Mouse (Mus musculus): ENCODE results near the gene Exd1. TPM values are rescaled to one million over a fixed set of nuclear protein-coding genes. Genes with fewer than 3 reads are reported as not detected.

Exd1 gene
- under 1 TPM; 0.48 to 0.67 TPM for total RNA-seq (2021)
- long read RNA-seq, experiment 1: 0 reads
- long read RNA-seq, experiment 2, partial matches to known transcripts: 2 of 2 reads
- long read RNA-seq, experiment 2, other reads (novel, unspliced or antisense): 0 of 2 reads

DNA sequence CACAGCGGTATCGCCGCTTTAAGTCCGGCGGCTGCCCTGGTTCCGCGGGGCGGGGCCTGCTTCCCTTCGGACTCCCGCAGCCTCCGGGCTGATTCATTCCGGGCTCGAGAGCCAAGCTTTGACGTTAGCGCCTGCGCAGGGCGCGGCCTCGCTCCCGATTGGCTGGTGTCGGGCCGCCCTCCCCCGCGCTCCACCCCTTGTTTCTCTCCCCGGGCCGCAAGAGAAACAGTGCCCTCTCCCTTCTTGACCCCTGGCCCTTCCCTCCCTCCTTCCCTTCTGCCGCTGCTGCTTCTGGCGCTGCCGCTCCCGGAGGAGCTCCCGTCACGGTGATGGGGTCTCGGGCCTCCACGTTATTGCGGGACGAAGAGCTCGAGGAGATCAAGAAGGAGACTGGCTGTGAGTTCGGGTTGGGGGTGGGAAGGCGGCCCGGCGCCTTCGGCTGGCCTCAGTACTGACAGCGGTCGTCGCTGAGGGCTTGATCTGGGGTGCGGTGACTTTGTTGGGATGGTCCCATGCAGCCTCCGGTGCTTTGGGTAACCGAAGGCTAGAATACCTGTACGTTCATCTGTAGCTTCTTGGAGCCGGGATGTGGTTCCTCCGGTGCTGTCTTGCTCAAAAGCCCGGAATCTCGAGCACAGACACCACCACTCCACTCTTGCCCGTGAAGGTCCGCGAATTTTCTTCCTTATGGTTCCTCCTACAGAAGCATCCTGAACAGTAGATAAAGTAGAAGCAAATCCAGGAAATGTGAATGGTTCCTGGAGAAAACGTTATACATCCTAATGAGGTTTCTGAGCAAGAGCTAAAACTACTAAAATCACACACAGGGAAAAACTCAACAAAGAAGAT is at the start of gene Exd1, which contains the start of gene Chp1:
Exd1 (minus strand) TSS at position 106 of the 849 bp plus-strand sequence.
Chp1 (plus strand) TSS at position 176 of the 849 bp plus-strand sequence.
- DNase-seq: peak; percentile 97 to 99
- intact Hi-C loops (cut with DNase I): loop anchor here (5.0 kb wide), 3 partner anchors 45 to 125 kb away; partner anchors contain the start of gene Ino80

DNA sequence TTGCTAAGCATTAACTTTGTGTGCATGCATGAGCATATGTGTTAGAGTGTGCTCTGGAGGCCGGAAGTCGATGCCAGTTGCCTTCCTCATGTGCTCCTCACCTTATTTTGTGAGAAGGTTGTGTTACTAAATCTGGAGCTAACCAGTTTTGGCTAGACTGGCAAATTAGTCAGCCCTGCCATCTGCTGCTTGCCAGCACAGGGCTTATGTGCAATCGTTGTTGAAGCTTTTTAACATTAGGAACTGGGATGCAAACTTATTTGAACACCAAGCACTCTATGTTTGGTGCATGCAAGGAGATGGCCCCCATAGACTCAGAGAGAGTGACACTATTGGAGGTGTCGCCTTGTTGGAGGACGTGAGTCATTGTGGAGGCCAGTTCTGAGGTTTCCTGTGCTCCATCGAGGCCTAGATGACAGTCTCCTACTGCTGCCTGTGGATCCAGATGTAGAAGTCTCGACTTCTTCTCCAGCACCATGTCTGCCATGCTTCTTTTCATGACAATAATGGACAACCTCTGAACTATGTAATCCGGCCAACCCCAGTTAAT is 49.4 kb upstream of the Exd1 start:
- no peak for DNase-seq
- intact Hi-C loops (cut with DNase I): no loop called here

DNA sequence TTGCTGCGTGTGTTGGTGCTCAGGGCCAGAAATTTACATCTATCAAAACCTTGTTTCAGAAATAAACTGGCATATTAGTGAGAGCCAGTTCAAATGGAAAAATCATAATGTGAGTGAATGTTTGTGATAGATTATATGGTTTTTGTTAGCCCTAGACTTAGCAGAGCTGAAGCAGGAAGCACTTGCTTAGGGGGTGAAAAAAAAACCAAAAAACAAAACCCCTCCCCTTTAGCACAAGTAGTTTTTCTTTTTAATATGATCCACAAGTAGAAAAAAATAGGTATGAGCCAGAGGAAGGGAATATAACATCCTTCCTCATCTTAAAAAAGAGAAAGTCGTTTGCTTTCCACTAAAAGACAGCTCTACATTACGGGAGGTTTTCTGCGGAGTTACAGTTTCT is 47.9 kb upstream of the Exd1 start:
- intact Hi-C loops (cut with DNase I): no loop called here
- no peak for DNase-seq

DNA sequence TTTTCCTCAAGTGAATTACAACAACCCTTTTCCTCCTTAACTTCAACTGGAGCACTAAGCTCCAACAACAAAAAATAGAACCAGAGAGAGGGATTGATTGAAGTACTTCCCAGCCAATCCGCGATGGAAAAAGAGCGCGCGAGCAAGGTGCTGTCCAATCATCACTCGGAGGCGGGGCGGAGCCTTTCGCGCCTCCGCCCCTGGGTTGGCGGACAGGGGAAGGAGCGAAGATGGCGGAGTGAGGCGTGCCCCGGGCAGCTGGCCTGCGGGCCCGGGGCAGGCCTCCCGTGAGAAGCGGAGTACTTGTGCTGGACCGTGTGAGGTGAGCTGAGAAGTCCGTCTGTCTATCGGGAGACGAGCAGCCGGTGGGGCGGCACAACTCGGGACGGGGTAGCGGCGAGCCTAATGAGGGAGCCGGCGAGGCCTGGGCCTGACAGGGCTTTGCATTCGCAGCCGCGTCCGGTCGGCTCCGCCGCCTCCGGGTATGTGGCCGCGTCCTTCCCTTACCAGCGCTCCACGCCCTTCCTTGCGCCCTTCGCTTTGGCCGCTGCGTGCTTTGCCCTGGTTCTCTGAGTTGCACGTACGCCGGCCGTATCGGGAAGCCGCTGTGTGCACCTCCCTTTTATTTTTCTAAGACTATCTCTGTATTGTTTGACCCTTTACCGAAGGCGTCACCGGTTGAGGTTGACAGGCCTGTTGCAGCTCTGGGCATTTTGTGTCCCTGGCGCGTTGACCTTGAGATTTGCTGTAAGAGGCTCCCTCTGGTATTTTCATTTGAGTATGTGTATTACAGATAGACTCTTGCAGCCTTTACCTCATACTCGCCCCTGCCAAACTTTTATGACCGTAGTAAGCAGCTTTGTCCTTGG is 46.9 kb upstream of the Exd1 start:
- intact Hi-C loops (cut with DNase I): loop anchor here (5.0 kb wide), 1 partner anchor 47 kb away; the partner anchor contains the start of genes Chp1 and Exd1
- peak; percentile 90 to 97 for DNase-seq

DNA sequence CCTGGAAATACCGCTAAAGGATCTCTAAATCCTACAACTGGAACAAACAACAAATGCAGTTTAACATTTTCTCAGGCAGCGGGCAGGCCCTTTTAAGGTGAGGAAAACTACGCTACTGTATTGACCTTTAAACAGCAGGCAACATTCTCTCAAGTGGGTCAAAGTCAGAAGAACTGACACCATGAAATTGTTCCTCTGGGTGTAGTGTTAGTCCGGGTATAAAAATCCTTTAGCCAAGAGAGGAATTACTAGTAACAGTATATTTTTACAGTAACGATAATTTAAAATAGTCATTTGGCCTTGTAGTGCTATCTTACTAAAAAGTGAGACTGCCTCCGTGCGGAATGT is 46.3 kb upstream of the Exd1 start:
- no peak for DNase-seq
- intact Hi-C loops (cut with DNase I): loop anchor here (5.0 kb wide), 1 partner anchor 46 kb away; the partner anchor contains the start of genes Chp1 and Exd1

DNA sequence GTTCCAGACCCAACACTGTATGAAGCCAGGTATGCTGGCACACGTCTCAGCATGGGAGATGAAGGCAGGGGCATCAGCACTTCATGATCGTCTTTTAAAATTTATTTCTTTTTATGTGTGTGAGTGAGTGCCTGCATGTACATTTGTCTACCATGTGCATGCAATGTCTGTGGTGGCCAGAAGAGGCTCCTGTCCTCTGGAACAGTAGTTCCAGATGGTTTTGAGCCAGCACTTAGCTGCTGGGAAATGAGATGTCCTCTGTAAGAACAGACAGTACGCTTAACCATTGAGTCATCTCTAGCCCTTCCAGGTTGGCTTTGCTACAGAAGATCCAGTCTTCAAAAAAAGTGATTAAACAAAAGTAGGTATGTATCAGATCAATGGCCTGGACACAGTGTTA is 43.8 kb upstream of the Exd1 start:
- no peak for DNase-seq
- intact Hi-C loops (cut with DNase I): loop anchor here (5.0 kb wide), 1 partner anchor 44 kb away; the partner anchor contains the start of genes Chp1 and Exd1

DNA sequence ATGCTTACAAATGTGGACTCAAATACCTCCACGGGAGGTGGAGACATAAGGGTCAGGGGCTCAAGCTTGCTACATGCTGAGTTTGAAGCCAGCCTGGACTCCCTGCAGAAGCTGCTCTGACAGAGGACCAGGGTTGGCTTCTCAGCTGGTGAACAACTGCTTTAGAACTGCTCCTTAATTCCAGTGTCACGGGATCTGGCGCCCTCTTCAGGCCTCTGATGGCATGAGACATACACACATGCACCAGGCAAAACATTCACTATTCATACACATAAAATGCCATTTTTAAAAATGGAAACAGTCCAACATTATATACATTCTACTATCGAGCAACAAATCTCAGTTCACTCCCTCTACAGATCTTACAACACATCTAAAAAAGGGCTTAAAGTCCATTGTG is 40.0 kb upstream of the Exd1 start:
- DNase-seq: peak; percentile 34 to 52
- intact Hi-C loops (cut with DNase I): no loop called here

DNA sequence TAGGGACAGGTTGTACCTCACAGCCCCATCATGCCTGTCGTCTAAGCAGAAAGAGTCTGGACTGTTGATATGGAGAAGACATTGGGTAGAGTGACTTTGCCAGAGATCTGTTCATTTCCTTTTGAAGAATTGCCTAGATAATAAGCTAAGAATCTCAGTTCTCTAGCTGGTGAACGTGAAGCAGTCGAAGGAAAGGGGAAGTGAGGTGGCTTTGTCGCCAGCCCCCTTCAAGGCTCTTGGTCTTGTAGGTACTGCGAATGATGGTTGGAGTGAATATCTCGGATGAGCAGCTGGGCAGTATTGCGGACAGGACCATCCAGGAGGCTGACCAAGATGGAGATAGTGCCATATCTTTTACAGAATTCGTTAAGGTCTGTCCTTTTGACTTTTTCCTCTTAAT is 36.9 kb upstream of the Exd1 start:
- intact Hi-C loops (cut with DNase I): no loop called here
- DNase-seq: no peak

DNA sequence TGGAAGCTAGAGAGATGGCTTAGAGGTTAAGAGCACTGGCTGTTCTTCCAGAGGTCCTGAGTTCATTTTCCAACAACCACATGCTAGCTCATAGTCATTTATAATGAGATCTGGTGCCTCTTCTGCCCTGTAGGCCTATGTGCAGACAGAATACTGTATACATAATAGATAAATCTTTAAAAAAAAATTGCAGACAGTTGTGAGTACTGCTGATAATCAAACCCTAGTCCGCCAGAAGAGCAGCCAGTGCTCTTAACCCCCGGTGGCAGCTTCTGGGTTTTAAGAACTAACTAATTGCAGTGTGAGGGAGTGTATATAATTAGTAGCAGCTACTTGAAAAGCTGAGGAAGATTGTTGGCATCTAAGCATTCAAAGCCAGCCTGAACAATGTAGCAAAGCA is 36.0 kb upstream of the Exd1 start:
- DNase-seq: no peak
- intact Hi-C loops (cut with DNase I): no loop called here

DNA sequence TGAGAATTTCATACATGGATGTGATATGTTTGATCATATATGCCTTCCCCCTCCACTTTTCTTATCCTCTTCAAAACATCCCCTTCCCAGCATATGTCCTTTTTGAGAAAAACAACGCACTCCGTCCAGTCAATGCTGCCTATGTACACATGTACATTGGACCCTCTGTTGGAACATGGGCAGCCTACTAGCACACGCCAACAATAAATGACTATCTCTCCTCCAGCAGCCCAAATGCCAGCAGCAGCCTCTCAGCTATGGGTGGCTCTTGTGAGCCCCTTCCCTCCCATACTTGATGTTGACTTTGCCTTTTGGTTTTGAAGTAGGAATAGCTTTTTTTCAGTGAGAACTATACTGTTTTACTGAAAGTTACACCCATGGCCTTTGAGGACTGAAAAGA is 34.1 kb upstream of the Exd1 start:
- no peak for DNase-seq
- intact Hi-C loops (cut with DNase I): no loop called here

DNA sequence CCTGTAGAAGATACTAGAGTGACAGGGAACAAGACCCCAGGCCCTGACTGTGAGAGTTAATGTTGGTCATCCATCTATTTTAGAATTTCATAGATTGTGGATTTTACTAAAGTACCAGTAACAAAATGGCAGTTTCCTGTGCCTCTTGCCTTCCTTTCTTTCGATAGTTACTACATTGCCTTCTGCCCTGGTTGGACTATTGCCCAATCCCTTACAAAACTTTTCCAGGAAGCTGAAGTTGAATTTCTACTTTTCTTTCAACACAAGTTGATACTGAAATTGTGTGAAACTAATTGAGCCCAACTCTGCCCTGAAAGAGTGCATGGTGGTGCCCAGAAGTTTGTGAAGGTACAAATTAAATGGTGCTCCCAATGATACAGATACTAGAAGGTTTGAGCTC is 25.0 kb upstream of the Exd1 start:
- DNase-seq: no peak
- intact Hi-C loops (cut with DNase I): no loop called here

DNA sequence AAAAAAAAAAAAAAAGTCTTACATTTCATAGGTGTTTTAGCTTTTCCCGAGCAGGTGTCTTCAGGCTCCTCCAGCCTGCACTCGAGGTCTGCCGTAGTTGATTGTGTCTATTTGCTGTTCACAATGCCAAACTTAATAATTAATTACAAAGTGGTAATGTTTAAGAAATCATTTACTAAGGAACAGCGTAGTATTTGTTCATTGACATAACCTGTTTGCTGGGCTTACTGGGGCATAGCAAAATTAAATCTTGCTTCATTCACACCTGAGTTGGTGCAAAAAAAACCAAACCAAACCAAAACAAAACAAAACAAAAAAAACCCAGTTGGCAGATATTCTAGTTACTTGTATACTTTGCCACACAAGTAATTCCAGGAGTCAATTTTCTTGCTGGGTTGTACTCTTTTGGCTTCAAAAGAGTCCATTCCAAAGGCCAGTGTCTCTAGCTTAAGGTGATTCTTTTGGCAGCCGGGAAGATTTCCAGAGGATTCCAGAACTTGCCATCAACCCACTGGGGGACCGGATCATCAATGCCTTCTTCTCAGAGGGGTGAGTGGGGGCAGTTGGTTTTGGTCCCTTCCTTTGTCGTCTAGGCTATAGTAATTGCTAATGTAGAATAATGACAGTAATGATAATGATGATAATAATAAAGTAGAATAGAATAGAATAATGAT is 18.9 kb upstream of the Exd1 start:
- intact Hi-C loops (cut with DNase I): no loop called here

DNA sequence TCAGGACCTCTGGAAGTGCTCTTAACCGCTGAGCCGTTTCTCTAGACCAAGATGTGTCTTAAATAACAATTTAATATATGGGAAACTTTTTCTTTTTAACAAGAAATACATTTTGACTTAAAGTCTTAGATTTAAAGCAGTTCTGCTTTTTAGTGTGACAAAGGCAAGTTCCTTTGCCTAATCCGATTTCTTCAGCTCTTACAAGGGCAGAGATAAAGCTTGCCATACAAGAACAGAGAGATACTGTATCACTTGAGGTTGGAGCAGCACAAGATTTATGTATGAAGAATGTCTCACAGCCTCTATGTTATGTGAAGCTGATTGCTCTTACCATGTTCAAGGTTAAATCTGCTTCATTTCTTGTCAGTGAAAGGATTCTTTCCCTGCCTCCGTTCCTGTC is 17.9 kb upstream of the Exd1 start:
- DNase-seq: no peak
- intact Hi-C loops (cut with DNase I): no loop called here

More for the DNA sequence above, 18.9 kb upstream of the Exd1 start:
- DNase-seq: no peak

DNA sequence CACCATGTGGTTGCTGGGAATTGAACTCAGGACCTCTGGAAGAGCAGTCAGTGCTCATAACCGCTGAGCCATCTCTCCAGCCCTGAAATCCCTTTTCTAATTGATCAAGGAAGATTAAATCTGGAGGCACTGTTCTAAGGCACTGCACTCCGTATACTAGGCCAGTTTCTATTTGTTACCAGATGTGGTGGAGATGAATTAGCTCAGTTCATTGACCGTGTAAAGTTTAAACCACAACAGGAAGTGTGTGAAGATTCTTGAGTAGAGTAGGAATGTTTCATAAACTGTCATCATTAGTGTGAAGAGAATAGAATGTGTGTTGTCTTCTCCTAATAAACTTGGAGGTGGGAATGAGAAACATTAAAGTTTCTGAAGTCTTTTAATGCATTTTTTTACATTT is 14.4 kb upstream of the Exd1 start:
- no peak for DNase-seq
- intact Hi-C loops (cut with DNase I): no loop called here

DNA sequence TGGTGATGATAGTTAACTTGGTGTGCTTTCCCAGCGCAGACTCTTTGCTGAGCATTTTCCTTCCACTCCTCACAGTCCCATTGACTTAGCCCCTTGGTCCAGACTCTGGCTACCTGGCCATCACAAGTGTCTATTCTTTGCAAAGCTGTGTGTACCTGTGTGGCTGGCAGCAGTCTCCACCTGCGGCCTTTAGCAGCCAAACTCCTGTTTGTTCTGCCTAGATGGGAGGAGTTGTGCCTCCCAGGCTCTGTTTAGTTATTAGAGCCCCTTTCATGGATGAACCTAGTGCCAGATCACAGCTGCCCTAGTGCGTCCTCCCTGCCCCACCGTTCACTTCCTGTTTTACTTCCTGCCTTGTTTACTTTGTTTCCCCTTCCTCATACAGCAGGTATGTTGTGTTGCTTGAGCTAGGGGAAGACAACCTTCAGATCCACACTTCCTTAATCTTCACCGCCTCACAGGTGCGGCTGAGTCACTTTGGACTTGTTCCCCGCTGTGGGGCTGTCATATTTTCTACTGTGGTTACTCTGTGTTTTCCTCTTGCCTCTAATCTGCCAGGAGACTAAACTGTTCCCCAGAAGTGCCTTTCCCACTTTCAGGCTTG is 11.4 kb upstream of the Exd1 start:
- DNase-seq: no peak
- intact Hi-C loops (cut with DNase I): no loop called here

DNA sequence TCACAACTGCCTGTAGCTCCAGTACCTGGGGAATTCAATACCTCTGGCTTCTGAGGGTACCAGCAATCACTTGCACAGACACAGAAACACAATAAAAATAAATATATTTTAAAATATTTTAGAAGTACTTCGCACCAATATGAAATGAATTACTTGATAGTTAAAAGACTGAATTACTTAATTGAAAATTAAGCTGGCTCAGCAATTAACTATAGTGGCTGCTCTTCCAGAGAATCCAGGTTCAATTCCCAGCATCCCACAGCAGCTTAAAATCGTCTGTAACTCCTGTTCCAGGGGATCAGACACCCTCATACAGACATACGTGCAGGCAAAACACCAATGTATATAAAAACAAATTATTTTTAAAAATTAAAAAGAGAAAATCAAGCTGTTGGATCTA is 10.6 kb upstream of the Exd1 start:
- intact Hi-C loops (cut with DNase I): no loop called here
- no peak for DNase-seq

DNA sequence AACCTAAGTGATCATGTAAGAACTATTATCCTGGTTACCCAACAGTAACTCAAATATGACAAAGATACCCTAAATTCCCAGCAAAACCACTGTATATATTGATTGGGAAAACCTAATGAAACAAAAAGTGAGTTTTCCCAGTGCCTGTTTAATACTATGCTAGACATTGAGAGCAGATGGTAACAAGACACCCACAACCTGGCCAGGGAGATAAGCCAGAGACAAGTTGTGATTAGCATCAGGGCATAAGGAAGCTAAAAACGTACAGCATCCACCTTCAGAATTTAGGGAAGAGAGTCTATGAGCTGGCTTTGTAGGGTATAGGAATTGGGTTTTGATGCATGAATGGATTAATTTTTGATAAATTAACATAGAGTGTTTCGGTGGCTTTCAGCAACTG is 2.3 kb upstream of the Exd1 start:
- intact Hi-C loops (cut with DNase I): loop anchor here (5.0 kb wide), 3 partner anchors 43 to 123 kb away; partner anchors contain the start of gene Ino80
- DNase-seq: no peak

DNA sequence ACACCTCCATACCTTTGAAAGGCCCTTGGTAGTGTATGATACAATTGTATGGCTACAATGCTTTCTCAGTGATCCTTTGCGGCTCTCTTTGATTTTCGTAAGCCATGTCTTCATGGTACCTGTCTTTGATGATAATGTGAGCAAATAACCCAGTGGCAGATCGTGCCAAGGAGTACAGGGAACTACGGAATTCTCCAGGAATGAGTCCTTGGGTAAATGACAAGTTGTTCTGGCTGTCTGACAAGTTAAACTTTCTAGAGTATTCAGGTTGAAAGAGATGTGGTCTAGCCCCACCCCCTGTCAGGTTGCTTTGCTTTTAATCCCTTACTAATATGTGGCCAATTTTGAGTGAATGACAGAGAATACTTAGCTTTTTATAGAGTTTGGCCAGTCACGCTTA is 1.3 kb upstream of the Exd1 start:
- intact Hi-C loops (cut with DNase I): loop anchor here (5.0 kb wide), 3 partner anchors 44 to 124 kb away; partner anchors contain the start of gene Ino80
- no peak for DNase-seq

DNA sequence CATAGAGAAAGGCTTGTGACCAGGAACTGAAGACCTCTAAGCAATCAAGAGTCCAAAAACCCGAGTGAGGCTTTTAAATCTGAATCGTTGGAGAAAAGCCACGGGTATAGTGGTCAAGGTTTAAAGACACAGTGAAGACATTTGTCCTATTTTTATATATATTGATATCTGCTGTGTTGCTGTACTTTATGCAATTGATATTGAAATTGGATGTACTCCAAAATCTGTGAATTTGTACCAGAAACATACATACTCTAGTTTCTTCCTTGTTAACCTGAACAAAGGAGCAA is 889 bp upstream of the Exd1 start:
- no peak for DNase-seq
- intact Hi-C loops (cut with DNase I): loop anchor here (5.0 kb wide), 3 partner anchors 44 to 124 kb away; partner anchors contain the start of gene Ino80

Data from gastrocnemius, postnatal 36 days (tissue).